Mouse (Mus musculus): ENCODE data around the gene Sec61b. TPM values are rescaled to one million over a fixed set of nuclear protein-coding genes. Genes with fewer than 3 reads are reported as not detected.
A peak's percentile ranks its signal among the peaks of the same experiment; 100 is the strongest.

Sec61b gene
- total RNA-seq (2021) = 10 to 100 TPM; 44.4 to 46.7 TPM
- long read RNA-seq, experiment 1, transcript Sec61b-201 (4 exons, 564 nt) = major isoform, 31 of 32 reads
- long read RNA-seq, experiment 1, partial matches to known transcripts = 1 of 32 reads
- long read RNA-seq, experiment 1, other reads (novel, unspliced or antisense) = 0 of 32 reads
- long read RNA-seq, experiment 2, transcript Sec61b-201 (4 exons, 564 nt) = major isoform, 27 of 30 reads
- long read RNA-seq, experiment 2, partial matches to known transcripts = 3 of 30 reads
- long read RNA-seq, experiment 2, other reads (novel, unspliced or antisense) = 0 of 30 reads

DNA sequence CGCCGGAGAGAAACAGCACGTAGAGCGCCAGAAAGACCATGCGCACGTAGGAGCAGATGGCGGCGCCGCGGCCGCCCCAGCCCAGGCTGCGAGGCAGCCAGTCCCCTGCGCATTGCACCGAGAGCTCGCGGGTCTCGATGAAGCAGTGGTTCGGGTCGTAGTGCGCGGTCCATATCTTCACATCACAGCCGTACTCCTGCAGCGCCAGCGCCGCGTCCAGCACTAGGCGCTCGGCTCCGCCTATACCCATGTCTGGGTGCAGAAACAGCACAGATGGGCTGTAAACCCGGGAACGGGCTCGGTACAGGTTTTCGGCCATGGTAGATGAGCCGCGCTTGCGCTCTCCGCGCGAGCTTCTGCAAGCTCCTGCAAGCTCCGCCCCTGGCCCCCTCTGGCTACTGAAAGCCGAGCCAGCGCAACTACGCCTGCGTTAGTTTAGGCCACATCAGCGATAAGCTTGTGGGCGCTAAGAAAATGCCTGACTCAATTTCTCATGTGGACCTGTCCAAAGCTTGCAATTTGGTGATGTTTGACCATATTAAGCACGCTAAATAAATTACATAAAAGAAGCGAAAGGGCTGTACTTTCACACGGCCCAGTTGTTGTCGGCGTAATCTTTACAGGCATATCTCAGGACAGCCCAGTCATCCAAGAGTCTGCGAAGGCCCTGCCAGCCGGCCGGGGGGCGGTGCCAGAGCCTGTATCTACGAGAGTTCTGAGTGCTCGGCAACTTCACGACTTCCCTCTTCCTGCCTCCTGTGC lies at the start of gene Sec61b, which contains the start of gene Alg2:
Sec61b (plus strand) TSS at position 691 of the 762 bp plus-strand sequence.
Alg2 (minus strand) TSS at position 366 of the 762 bp plus-strand sequence.
- peak; percentile 96 for DNase-seq (ENCODE audit: low spot score in 2 of 2)

DNA sequence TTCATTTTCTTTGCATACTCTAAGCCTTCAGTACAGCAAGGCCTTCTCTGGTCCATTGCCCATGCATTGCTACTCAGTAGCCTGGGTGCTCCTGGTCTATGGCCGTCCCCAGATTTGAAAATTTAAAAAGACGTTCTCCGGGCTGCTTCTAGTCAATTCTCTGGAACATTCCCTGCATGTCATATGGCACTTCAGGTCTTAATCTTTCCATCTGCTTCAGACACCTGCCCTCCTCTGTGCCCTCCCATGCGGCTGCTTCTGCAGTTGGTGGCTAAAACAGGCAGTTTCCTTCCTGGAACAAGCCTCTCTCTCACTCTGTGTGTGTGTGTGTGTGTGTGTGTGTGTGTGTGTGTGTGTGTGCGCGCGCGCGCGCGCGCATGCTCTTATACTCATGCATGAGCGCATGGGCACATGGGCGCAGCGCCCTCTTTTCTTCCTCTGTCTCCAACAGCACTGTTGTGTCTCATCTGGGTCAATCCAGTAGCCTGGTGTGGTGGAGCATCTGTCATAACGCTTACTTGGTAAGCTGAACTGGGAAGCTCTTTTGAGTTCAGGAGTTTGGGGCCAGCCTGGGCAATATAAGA lies 49.1 kb upstream of the Sec61b start:
- DNase-seq (ENCODE audit: low spot score in 2 of 2) = no peak

GRCm38 (mm10) chr4:47427606-47428005 lies 46.9 kb upstream of the Sec61b start:
- DNase-seq (ENCODE audit: low spot score in 2 of 2) = no peak

GRCm38 (mm10) chr4:47430557-47430956 lies 43.9 kb upstream of the Sec61b start:
- DNase-seq (ENCODE audit: low spot score in 2 of 2) = no peak

DNA sequence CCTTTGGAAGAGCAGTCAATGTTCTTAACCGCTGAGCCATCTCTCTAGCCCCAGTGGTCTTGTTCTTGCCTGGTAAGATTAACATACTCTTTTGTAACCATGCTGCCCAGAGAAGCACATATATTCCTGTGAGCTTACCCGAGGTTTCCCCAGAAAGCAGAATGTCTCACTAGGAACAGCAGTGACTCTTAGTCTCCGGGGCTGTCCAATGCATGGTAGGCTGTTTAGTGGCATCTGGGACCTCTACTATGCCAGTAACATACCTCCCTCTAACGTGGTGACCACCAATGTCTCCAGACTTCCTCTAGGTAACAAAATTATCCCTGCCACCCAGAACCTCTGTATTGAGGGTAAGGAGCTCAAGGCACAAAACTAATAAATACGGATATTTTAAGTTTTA lies 43.4 kb upstream of the Sec61b start:
- DNase-seq (ENCODE audit: low spot score in 2 of 2) = no peak

DNA sequence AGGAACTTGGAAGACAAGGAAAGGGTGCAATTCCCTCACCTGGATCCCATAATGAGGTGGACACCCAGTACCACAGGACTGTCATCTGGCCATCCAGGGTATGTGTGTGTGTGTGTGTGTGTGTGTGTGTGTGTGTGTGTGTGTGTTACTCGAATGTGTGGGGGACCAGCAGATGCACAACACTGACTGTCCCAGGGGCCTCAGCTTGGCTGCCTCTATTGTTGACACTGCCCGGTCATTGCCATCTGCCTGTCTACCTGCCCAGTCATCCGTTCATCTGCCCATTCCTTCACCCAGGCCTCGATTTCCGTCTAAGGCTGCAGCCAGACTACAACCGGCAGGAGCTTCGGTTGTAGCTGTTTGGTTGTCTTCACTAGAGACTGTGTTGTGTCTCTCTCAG lies 41.7 kb upstream of the Sec61b start:
- DNase-seq (ENCODE audit: low spot score in 2 of 2) = no peak

DNA sequence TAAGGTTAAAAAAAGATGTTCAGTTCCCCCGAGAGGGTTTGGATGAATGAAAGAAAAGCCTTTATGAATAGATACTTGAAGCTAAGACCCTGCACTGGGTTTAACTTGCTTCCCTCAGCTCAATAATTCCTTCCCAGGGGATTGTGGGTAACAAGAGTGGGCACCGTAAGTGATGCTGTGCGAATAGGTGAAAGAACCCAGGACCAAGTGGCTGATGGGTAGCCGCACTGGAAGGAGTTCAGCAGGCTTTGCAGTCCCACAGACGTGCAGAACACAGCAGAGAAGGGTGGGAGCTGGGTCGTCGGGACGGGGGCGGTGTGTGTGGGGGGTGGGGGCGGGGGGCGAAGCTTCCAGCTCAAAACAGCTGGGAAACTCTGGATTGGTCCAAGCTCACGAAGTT lies 39.3 kb upstream of the Sec61b start:
- no peak for DNase-seq (ENCODE audit: low spot score in 2 of 2)

- no peak for DNase-seq (ENCODE audit: low spot score in 2 of 2)
Observed at GRCm38 (mm10) chr4:47435566-47436360, 38.7 kb upstream of the Sec61b start.

DNA sequence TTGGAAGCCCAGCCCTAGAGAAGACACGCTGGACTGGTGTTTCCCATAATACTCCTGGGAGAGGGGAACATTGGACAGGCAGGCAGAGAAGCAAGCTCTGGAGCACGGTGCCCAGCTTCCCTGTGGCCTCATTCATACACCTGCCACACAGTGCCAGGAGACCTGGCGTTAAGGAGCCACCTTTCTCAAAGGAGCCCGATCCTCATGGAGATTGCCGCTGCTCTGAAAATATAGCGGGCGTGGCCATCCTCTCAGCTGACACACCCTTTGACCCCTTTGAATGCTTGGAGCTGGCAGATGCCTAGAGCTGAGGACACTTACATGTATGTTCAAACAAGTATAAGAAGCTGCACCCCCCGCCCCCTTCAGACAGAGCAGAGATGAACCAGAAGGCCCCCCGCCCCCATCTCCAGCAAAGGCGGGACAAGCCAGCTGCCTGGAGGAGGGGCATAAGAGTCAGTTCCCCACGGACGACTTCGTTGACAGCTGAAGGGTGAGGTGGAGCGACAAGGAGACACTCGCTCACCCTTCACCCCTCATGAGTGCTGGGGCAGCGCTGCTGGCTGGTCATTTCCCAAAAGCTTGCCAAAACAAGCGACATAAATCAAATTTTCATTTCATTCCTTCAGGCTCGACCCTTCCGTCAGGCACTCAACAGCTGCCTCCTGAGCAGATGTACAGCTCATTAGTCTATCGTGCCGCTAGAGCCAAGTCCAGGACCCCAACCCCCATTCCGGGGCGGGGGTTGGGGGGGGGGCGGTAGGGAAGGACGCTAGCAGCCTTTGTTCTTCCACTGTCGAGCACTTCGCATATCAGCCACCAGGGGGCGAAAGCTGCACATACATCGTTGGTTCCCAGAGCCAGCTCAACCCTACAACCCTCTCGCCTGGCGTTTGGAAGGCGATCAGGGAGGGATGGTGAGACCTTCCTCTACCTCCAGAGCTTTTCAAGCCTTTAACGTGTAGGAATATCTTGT lies 36.8 kb upstream of the Sec61b start:
- DNase-seq (ENCODE audit: low spot score in 2 of 2) = peak; percentile 86 to 92

- DNase-seq (ENCODE audit: low spot score in 2 of 2) = no peak
Observed at GRCm38 (mm10) chr4:47438956-47439355, 35.5 kb upstream of the Sec61b start.

- peak; percentile 28 to 31 for DNase-seq (ENCODE audit: low spot score in 2 of 2)
Observed at GRCm38 (mm10) chr4:47440951-47441350, 33.5 kb upstream of the Sec61b start.

DNA sequence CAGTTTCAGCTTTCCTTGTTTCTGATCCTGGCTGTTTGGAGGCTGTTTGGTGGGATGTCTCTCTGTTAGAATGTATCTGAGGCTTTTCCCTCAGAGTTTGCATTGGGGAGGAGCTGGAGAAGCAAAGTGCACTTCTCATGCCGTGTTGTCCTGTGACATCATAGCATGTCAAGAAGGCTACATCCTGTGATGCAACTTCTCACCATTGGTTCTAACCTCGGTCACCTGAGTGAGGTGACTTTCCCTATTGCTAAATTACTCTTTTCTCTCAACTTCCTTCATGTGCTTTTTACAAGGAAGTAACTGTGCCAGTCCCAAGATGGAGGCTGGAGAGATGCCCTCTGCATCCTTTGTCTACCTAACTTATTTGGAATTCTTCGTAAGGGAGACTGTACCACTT lies 25.9 kb upstream of the Sec61b start:
- no peak for DNase-seq (ENCODE audit: low spot score in 2 of 2)

DNA sequence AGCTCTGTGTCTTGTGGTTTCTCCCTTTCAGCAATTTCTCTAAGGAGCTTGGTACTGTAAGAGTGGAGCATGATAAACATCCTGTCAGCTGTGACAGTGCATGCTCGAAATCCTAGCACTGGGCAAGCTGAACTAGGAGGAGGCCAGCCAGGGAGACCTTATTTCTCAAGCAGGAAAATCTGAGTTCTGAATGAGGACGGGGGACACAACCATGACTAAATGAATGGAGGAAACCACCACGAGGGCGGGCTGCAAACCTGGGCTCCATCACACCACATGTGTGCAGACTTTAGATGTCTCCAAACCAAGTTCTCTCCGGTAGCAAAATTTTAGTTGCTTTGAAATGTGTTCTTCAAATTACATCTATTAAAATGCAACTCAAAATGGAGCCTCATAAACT lies 25.3 kb upstream of the Sec61b start:
- DNase-seq (ENCODE audit: low spot score in 2 of 2) = no peak

DNA sequence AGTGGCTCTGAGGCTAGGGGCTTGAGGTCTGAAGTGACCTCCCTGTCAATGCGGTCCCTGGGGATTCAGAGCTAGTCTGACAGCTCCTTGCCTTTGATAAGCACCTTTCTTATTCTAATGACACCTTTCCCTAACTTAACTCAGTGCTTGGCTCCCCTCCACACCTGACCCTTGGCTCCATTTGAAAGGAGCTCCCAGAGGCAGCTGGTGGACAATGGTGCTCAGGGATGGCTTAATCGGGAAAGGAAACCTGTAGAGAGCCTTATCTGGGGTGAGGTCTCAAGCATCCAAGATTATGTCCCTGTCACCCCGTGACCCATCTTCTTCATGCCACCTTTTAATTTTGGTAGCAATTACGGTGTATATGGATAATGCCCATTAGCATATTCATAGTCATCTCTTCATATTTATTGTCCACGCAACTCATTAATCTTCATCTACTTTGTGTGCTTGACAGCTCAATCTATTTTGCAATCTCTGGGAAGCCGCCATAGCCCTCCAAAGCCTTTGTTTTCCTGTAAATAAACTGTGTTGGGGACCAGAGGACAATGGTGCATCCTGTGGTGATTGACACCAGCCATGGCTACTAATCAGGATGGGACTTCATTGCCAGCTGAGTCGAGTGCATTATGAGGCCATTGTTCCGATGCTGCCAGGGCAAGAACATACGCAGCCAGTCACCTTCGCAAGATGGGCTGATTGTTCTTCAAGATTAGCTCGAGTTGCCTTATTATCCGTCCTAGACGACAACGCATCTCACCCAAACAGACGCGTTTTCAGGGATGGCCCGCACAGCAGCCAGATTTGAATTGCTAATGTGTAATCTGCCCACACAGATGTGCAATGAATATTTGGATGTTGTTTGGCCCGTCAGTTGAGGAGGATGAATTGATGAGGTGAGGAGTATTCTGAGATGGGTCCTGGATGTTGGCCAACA lies 24.6 kb upstream of the Sec61b start:
- DNase-seq (ENCODE audit: low spot score in 2 of 2) = no peak

DNA sequence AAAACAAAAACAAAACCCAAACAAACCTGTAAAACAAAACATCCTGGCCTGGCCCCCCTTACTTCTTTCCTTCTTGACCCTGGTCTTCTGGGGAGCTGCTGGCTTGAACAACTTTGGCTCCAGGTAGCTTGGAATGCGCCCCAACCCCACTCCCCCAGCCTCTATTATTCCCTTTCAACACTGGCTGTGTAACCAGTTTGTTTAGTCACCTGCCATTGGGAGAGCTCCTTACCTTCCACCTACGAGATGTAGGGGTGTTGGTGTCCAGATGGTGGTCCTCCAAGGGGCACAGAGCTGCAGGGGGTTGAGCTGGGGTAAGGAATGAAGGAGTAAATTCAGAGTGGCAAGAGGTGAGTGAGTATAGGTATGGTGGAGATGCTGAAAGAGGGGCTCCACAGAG lies 7.3 kb upstream of the Sec61b start:
- DNase-seq (ENCODE audit: low spot score in 2 of 2) = no peak

DNA sequence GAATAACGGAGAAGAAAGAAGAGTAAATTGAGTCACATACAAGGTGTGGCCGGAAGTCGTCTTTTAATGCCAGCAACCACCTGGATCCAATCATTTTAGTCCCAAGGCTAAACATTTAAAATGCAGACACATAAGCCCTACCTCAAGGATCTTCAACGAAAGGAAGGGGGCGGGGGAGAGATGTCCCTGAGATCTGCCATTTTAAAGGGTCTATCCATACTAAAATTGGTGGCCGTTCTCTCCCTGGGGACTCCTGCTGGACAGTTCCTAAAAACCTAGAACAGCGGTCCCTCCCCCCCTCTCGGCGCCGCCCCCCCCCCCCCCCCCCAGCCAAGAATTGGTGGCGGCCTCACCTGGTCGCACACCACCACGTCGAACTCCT lies 881 bp upstream of the Sec61b start:
- no peak for DNase-seq (ENCODE audit: low spot score in 2 of 2)

GRCm38 (mm10) chr4:47474730-47475643 lies 529 bp downstream of the Sec61b start:
- DNase-seq (ENCODE audit: low spot score in 2 of 2) = no peak

DNA sequence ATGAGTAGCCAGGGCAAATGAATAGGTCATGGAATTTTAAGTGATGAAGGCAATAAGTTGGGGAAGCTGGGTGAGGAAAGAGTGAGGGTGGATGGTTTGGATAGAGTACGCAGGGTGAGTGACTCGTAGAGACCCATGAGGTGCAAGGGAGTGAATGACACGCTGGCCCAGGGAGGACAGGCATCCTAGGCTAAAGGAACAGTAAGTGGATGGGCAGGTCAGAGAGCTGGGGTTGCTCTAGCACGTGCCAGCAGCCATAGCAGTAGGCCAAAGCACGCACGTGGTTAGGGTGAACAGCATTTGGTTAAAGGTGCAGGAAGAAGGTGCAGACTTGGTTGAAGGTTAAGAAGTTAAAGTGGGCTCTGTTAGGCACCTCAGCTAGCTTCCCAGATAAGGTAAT lies 3.1 kb downstream of the Sec61b start:
- no peak for DNase-seq (ENCODE audit: low spot score in 2 of 2)
